Mouse (Mus musculus) spleen, adult 2 months (tissue): ENCODE measurements at regions not wholly inside any gene's neighbourhood (a gene's known extent, or its start where the extent isn't known, plus 50 kb on each side); places are given as distances from the start of the nearest gene placed in this dataset.

Source experiments
- DNase-seq, 2 experiments: peaks; one replicate each; pipeline versions ENCODE4 v3.0.0 to v3.0.0-alpha.2; 2012 to 2021; ENCODE audit warnings: low spot score in 2 of 2, low read depth in 1 of 2
- H3K27ac ChIP-seq: fragments of 200-500 bp; 2 replicates; pipeline ENCODE4 v1.5.1; 2012; ENCODE audit warnings: low read length, inconsistent platforms; ENCODE audit not compliant: insufficient read depth
- H3K27me3 ChIP-seq: fragments of 200-500 bp; 2 replicates; pipeline ENCODE4 v1.6.1; 2012; ENCODE audit warnings: mild to moderate bottlenecking, moderate library complexity, low read length, inconsistent platforms; ENCODE audit not compliant: control insufficient read depth, insufficient read depth
- H3K36me3 ChIP-seq: fragments of 200-500 bp; 2 replicates; pipeline ENCODE4 v1.6.1; 2012; ENCODE audit warnings: mild to moderate bottlenecking, low read length, inconsistent platforms; ENCODE audit not compliant: control insufficient read depth, insufficient read depth
- H3K4me1 ChIP-seq: fragments of 200-500 bp; 2 replicates; pipeline ENCODE4 v1.6.1; 2011; ENCODE audit warnings: inconsistent platforms; ENCODE audit not compliant: control insufficient read depth, insufficient read depth, insufficient read length
- H3K4me3 ChIP-seq: fragments of 200-500 bp; 2 replicates; pipeline ENCODE4 v1.5.1; 2011; ENCODE audit warnings: mild to moderate bottlenecking, inconsistent platforms; ENCODE audit not compliant: insufficient read depth, insufficient read length; ENCODE audit errors: extremely low read depth
- CTCF ChIP-seq: fragments of 200-500 bp; IDR thresholded peaks from 2 replicates; pipeline ENCODE4 v1.5.1; 2011; ENCODE audit warnings: mild to moderate bottlenecking, inconsistent platforms; ENCODE audit not compliant: insufficient read depth, insufficient read length, insufficient replicate concordance; ENCODE audit errors: extremely low read depth
- POLR2A ChIP-seq: fragments of 200-500 bp; IDR thresholded peaks from 2 replicates; pipeline ENCODE4 v1.6.1; 2011; ENCODE audit warnings: low read depth, low read length, inconsistent platforms
- WGBS: fragments of 180-500 bp; shearing (Covaris S2); methylation state at CpG from one replicate; pipeline ENCODE4 v1.1.7; 2018; 5-methylcytosine and 5-hydroxymethylcytosine counted together

DNA sequence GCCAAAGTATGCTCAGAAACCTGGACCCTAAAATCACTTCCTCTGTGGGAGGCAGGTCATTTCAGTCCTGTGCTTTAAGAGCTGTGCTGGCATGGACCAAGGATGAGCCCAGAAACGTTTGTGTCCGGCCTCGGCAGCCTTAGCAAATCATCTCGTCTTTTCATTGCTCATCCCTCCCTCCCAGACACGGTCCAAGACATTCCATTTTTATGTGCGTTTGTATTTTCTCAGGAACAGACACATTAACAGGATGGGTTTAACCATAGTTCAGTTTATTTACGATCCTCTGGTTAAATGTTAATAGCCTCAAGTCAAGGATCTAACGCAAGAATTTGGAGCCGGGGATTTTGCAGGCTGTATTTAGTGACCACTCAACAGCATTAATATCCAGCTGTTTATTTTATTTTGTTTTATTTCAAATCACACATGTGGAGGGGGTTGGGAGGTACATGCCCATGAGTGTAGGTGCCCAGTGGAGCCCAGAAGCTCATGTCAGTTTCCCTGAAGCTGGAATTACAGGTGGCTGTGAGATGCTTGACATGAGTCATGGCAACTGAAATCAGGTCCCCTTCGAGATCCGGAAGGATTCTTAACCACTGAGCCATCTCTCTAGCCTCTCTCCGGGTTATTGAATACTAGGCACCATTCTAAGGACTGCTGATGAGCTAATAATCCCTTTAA lies 212.1 kb upstream of the Gm5148 start:
- no peaks in the 10 kb centered on the region; the same call in 1 of the 2 replicates for H3K4me1 ChIP-seq
- DNase-seq, result no peak
- no peaks in the 10 kb centered on the region for H3K27me3 ChIP-seq
- no peak overlapping the region for H3K4me3 ChIP-seq
- H3K27ac ChIP-seq, result no peak overlapping the region; the same call in 1 of the 2 replicates
- TF ChIP-seq POLR2A, result no peak
- no peak for TF ChIP-seq CTCF
- no peaks in the 10 kb centered on the region for H3K36me3 ChIP-seq
- 90% methylated on average over 12 of the region's 12 CpGs for WGBS

DNA sequence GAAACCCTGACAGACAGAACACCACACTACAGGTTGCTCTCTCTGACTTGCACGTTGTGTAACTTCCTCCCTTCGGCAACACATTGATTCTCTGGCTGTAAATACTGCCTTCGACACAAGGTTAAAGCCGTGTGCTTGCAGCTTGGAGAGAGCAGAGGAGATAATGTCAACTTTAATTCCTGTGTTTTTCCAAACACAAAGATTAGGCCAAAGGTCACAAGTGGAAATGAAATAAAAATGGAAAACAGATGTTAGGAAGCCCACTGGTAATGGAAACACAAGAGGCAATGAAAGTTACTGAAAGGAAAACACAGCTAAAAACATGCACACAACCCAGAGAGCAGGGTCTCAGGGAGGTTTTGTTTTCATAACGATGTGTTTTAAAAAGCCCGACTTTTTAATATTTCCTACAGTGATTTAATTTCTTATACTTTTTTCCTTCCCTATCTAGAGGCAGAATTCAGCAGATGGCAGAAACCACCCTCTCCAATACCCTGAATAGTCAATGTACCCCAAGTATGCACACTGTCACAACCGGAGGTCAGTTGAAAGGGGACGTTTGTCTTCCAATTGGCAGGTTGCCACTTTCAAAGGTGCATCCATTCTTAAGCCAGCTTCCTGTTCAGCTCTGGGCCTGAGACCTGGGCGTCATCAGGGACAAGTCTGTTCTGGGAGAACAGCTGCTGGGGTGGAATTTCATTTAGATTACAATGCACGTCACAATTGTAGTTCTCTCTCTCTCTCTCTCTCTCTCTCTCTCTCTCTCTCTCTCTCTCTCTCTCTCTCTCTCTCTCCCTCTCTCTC lies 210.8 kb upstream of the Gm5148 start:
- H3K4me3 ChIP-seq, result no peak overlapping the region
- H3K27ac ChIP-seq, result no peak overlapping the region
- no peak for DNase-seq
- no peaks in the 10 kb centered on the region; the same call in 1 of the 2 replicates for H3K4me1 ChIP-seq
- H3K36me3 ChIP-seq, result no peaks in the 10 kb centered on the region
- H3K27me3 ChIP-seq, result no peaks in the 10 kb centered on the region
- 30% methylated on average over 10 of the region's 10 CpGs for WGBS
- TF ChIP-seq CTCF (no peak), POLR2A (no peak)

GRCm38 (mm10) chr3:37934236-37934635 lies 209.9 kb upstream of the Gm5148 start:
- Histone ChIP-seq H3K36me3 (no peaks in the 10 kb centered on the region), H3K27ac (no peak overlapping the region), H3K4me3 (no peak overlapping the region), H3K4me1 (no peaks in the 10 kb centered on the region; the same call in 1 of the 2 replicates), H3K27me3 (no peaks in the 10 kb centered on the region)
- WGBS, result 77% methylated on average over 2 of the region's 2 CpGs
- DNase-seq, result no peak
- no peak for TF ChIP-seq CTCF
- TF ChIP-seq POLR2A, result no peak

- Histone ChIP-seq H3K27ac (no peak overlapping the region), H3K4me1 (no peaks in the 10 kb centered on the region), H3K27me3 (no peaks in the 10 kb centered on the region), H3K36me3 (no peaks in the 10 kb centered on the region), H3K4me3 (no peak overlapping the region)
- 87% methylated on average over 6 of the region's 6 CpGs for WGBS
- no peak for TF ChIP-seq CTCF
- no peak for TF ChIP-seq POLR2A
- no peak for DNase-seq
Measured at GRCm38 (mm10) chr3:37928731-37929130, 204.4 kb upstream of the Gm5148 start.

DNA sequence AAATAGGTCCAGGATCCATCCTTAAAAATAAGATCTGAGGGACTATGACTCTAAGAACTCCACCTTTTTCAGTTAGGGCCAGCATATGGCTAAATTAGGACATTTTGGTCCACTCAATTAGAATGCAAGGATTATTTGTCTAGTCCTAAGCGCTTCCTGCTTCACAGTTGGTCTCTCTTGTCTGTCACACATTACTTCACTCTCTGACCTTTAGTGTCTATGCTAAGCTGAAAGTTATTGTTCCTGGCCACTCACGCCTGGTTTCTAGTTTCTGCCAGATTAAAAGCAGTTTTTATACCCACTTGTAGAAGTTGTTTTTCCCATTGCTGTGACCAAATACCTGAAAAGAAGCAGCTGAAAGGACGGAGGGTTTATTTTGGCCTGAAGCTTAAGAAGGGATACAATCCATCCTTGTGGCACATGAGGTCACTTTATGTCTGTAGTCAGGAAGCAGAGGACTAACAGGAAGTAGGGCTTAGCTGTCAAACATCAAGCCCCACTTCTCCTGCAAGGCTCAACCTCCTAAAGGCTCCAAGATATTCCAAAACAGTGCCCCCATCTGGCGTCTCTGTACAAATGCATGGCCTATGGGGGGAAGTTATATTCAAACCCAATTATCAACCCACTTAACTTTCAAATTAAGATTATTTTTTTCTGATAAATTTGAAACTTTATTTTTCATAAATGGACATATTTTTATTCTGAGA lies 195.3 kb upstream of the Gm5148 start:
- 75% methylated on average over 4 of the region's 4 CpGs for WGBS
- Histone ChIP-seq H3K4me3 (no peak overlapping the region), H3K27me3 (no peaks in the 10 kb centered on the region), H3K4me1 (peaks cover 2% of the 10 kb centered on the region; the same call in 1 of the 2 replicates), H3K27ac (no peak overlapping the region), H3K36me3 (no peaks in the 10 kb centered on the region)
- DNase-seq, result no peak
- no peak for TF ChIP-seq CTCF
- no peak for TF ChIP-seq POLR2A

GRCm38 (mm10) chr3:37916786-37917479 lies 192.6 kb upstream of the Gm5148 start:
- H3K27ac ChIP-seq, result no peak overlapping the region
- no peak for TF ChIP-seq CTCF
- no peak for TF ChIP-seq POLR2A
- no peaks in the 10 kb centered on the region for H3K27me3 ChIP-seq
- no peaks in the 10 kb centered on the region for H3K4me1 ChIP-seq
- no peaks in the 10 kb centered on the region for H3K36me3 ChIP-seq
- no peak overlapping the region for H3K4me3 ChIP-seq
- 83% methylated on average over 14 of the region's 14 CpGs for WGBS
- DNase-seq, result no peak
